Mouse (Mus musculus): Measurements from ENCODE around the gene Kcnk6. TPM values are rescaled to one million over a fixed set of nuclear protein-coding genes. Genes with fewer than 3 reads are reported as not detected.

Kcnk6 gene
- polyA plus RNA-seq, 1 experiment from 2014 or later = 0.30 TPM

DNA sequence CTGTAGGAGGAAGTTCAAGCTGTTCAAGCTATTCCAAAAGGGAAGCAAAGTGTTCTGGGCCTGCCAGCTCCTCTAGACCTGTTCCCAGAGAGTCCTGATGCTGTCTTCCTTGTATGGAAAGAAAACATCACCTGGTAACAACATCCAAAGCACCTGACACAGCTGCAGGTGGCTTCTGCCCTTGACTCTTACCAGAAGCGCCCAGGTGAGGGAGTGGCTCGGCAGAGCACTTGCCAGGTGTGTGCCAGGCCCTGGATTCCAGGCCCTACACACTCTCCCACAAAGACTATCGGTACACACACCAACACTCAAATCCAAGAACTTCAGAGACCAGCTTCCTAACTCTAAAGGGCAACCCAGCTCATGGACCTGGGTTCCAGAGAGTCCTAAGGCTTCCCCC, 31.5 kb upstream of the Kcnk6 start:
- Histone ChIP-seq H3K4me2 (replicated peaks) (no peak overlapping the region), H3K27ac (no peak overlapping the region), H3K4me3 (replicated peaks) (no peak overlapping the region), H3K36me3 (no peaks in the 10 kb centered on the region), H3K27me3 (no peaks in the 10 kb centered on the region), H3K4me1 (replicated peaks) (peaks cover 11% of the 10 kb centered on the region), H3K9me3 (no peaks in the 10 kb centered on the region), H3K9ac (replicated peaks) (no peak overlapping the region)
- ATAC-seq = no peak
- 89% methylated on average over 3 of the region's 3 CpGs for WGBS

DNA sequence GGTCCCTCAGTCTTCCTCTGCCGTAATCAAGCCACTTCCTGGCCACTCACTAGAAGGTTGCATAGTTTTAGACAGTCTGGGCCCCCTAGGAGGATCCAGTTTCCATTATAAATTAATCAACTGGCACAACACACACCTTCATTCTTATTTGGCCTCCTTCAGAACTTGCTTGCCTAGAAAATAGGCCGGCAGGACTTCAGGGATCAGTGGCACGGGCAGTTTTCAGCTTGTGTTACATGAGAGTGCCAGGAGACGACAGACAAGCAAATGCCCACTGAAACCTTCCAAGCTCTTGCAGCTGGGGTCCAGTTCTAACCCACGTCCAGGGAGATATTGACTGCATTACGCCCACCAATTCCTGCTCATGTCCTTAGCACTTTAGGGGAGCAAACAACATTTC, 29.8 kb upstream of the Kcnk6 start:
- Histone ChIP-seq H3K27me3 (no peaks in the 10 kb centered on the region), H3K9ac (replicated peaks) (no peak overlapping the region), H3K4me1 (replicated peaks) (peaks cover 11% of the 10 kb centered on the region), H3K4me3 (replicated peaks) (no peak overlapping the region), H3K27ac (no peak overlapping the region), H3K4me2 (replicated peaks) (no peak overlapping the region), H3K9me3 (no peaks in the 10 kb centered on the region), H3K36me3 (no peaks in the 10 kb centered on the region)
- ATAC-seq = no peak
- 83% methylated on average over 6 of the region's 6 CpGs for WGBS

DNA sequence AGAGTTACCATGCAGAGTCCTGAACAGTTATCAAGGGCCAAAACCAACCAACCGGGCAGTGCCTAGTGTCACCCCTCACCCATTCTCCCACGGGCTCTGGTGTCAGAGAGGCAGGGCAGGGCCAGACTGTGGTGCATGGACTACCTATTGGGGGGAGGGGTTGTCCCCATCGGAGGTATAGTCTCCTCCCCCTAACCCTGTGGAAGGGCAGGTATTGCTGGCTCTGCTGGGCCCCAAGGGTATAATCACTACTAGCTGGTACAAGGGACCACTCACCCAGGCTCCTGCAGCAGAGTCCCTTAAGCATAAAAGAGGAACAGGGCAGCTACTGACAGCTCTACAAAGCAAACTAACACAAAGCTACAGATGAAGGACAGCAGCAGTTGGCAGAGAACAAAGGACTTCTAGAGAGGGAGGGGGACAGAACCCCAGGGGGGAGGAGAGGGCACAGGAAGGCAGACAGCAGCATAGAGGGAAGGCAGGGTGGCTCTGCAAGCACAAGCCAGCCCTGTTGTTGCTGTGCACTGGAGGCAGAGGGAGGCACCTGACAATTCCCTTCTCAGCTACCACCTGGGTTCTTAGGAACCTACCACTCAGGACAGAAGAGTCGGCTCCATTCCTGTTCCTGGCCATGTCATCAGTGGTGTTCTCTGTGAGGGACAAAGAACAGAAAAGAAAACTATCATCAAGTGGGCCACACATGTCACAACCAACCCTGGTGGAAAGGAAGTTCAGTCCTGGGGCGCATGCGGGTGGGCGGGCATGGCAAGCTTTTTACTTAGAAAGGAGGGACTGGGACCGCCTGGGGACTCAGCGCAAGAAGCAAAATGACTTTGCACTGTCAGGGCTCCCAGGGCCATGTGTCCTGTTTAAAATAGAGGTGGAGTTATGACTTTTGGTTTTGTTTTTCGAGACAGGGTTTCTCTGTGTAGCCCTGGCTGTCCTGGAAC, 27.7 kb upstream of the Kcnk6 start:
- Histone ChIP-seq H3K27ac (peak overlapping the region; percentile 26; the same call in 1 of the 2 replicates), H3K4me3 (replicated peaks) (no peak overlapping the region), H3K9ac (replicated peaks) (no peak overlapping the region), H3K36me3 (no peaks in the 10 kb centered on the region), H3K4me1 (replicated peaks) (peaks cover 11% of the 10 kb centered on the region), H3K4me2 (replicated peaks) (no peak overlapping the region), H3K9me3 (no peaks in the 10 kb centered on the region), H3K27me3 (no peaks in the 10 kb centered on the region)
- 73% methylated on average over 10 of the region's 10 CpGs for WGBS
- peak; percentile 60 for ATAC-seq

DNA sequence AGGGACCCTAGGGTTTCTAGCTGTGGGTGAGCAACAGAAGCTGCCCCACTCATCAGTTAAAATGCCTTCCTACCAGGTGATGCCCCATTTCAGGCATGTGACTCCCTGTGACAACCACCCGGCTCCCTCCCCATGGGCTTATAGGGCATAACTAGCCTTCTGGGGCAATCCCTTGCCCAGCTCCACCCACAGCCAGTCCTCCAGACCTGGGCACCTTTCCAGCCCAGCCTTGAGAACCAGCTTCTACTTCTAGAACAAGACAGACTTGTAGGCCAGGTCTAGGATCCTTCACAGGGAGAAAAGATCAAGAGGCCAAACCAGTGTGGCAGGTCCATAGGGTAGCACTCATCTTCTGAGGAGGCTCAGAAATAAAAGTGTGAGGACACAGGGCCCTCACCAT, 25.1 kb upstream of the Kcnk6 start:
- H3K36me3 ChIP-seq = no peaks in the 10 kb centered on the region
- ATAC-seq = no peak
- peaks cover 11% of the 10 kb centered on the region for H3K4me1 ChIP-seq (replicated peaks)
- H3K4me3 ChIP-seq (replicated peaks) = no peak overlapping the region
- H3K9me3 ChIP-seq = no peaks in the 10 kb centered on the region
- no peak overlapping the region for H3K27ac ChIP-seq
- WGBS = 84% methylated on average over 1 of the region's 1 CpGs
- no peaks in the 10 kb centered on the region for H3K27me3 ChIP-seq
- no peak overlapping the region for H3K9ac ChIP-seq (replicated peaks)
- H3K4me2 ChIP-seq (replicated peaks) = no peak overlapping the region

DNA sequence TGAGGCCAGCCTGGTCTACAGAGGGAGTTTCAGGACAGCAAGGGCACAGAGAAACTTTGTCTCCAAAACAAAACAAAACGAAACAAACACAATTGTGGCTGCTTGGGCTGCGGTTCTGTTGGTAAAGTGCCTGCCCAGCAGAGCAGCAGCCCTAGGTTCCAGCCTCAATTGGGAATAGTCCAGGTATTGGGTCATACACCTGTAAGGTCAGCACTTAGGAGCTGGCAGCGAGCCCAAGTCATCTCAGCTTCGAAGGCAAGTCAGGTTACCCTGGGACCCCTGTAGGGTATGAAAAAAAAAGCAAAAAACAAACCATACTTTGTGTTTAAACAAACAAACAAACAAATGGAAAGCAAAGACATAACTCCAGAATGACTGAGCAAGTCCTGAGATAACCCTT, 23.6 kb upstream of the Kcnk6 start:
- WGBS = 80% methylated on average over 4 of the region's 4 CpGs
- H3K36me3 ChIP-seq = no peaks in the 10 kb centered on the region
- H3K4me2 ChIP-seq (replicated peaks) = no peak overlapping the region
- H3K27me3 ChIP-seq = no peaks in the 10 kb centered on the region
- no peak for ATAC-seq
- H3K9me3 ChIP-seq = no peaks in the 10 kb centered on the region
- no peak overlapping the region for H3K4me3 ChIP-seq (replicated peaks)
- no peak overlapping the region for H3K9ac ChIP-seq (replicated peaks)
- H3K4me1 ChIP-seq (replicated peaks) = peaks cover 11% of the 10 kb centered on the region
- H3K27ac ChIP-seq = no peak overlapping the region

DNA sequence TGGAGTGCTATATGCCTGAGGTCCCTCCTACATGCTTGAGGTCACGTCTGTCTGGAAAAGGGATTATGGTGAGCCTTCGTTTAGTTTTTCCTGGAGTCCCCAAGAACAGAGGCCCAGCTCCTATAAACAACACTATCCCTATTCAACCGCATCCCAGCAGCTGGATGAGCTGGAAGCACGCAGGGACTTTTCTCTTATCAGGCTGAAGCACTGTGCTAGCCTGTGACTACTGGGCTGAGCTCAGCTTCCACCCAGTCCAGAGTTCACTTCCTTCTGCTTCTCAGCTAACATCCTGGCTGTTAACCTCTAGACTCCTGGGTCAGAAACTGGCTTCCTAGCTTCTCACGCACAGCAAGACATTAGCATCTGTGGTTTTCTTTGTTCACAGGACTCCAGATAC, 21.5 kb upstream of the Kcnk6 start:
- H3K4me3 ChIP-seq (replicated peaks) = no peak overlapping the region
- H3K36me3 ChIP-seq = no peaks in the 10 kb centered on the region
- no peaks in the 10 kb centered on the region for H3K4me1 ChIP-seq (replicated peaks)
- H3K9me3 ChIP-seq = no peaks in the 10 kb centered on the region
- no peak for ATAC-seq
- no peak overlapping the region for H3K4me2 ChIP-seq (replicated peaks)
- peaks cover 5% of the 10 kb centered on the region for H3K27me3 ChIP-seq
- no peak overlapping the region for H3K9ac ChIP-seq (replicated peaks)
- H3K27ac ChIP-seq = no peak overlapping the region
- WGBS = 57% methylated on average over 5 of the region's 5 CpGs

DNA sequence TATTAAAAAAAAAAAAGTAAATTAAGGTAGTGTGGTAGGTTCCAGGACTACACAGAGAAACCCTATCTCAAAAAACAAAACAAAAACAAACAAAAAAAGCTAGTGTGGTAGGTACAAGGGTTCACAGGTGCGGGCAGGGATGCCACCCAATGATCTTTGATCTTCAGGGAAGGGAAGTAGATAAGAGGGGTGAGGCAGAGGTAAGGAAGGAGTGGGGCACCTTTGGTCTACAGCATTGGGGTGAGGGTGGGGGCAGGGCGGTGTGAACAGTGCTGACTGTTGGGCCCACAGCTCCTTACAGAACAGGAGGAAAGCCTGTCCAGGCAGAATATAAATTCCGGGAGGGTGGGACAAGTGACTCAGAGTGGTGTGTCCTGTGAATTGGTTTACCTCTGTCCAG, 18.9 kb upstream of the Kcnk6 start:
- Histone ChIP-seq H3K9me3 (no peaks in the 10 kb centered on the region), H3K4me1 (replicated peaks) (peaks cover 10% of the 10 kb centered on the region), H3K36me3 (0 out of 2 replicates have a peak, but pooled peaks cover 1% of the 10 kb centered on the region), H3K9ac (replicated peaks) (no peak overlapping the region), H3K4me3 (replicated peaks) (no peak overlapping the region), H3K4me2 (replicated peaks) (no peak overlapping the region), H3K27me3 (peaks cover 26% of the 10 kb centered on the region), H3K27ac (no peak overlapping the region)
- WGBS = 89% methylated on average over 3 of the region's 3 CpGs
- no peak for ATAC-seq

DNA sequence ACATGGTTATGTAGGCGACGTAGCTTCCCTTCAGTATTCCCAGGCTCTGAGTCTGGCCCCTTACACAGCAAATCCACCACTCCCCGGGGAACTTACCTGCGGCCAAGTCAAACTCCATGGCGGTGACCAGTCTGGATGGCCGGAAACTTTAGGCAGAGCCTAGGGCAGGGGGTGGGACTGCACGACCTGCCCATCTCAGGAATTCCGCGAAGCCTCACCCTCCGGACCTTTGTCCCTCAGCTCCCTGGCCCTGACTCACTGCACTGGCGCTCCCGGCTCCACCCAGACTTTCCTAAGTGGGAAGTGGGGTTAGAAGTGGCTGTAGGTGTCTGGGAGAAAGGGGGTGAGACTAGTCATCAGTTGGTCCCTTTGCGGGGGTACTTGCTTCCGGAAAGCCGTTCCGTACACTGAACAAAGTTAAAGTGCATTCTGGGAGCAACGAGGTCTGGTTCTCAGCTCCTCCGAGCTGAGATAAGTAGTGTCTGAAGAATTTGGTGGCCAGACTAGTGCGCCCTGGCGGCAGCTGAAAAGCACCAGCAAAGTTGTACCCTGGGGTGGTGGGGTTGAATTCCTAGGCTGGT, 16.0 kb upstream of the Kcnk6 start, which contains the start of gene 2200002D01Rik:
2200002D01Rik (minus strand) TSS at position 206 of the 581 bp plus-strand sequence.
- Histone ChIP-seq H3K9ac (replicated peaks) (peak within 1 kb of the TSS; percentile 41; the same call in 1 of the 2 replicates), H3K4me1 (replicated peaks) (peaks cover 10% of the 10 kb centered on the region), H3K27ac (no peak within 1 kb of the TSS), H3K4me2 (replicated peaks) (peak within 1 kb of the TSS; percentile 45), H3K27me3 (peaks cover 26% of the 10 kb centered on the region), H3K4me3 (replicated peaks) (peak within 1 kb of the TSS; percentile 12), H3K9me3 (no peaks in the 10 kb centered on the region), H3K36me3 (peaks cover 24% of the 10 kb centered on the region)
- no peak for ATAC-seq
- 11% methylated on average over 20 of the region's 20 CpGs for WGBS

DNA sequence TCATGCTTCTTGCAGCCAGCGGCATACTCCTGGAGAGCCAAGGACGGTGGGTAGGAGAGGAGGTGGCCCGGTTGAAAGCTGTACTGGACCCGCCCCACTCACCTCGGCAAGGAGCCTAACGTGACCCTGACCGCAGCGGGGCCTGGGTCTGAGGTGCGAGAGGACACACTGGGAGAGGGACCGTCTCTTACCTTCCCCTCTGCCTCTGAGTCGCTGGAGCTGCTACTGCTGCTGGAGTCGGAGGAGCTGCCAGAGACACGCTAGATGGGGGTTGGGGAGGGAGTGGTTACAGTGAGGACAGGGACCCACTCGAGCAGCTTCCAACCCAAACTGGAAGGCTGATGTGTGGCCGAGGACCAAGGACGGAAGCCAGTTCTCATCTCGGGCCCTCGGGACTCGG, 15.4 kb upstream of the Kcnk6 start:
- Histone ChIP-seq H3K4me3 (replicated peaks) (peak overlapping the region; percentile 12), H3K27me3 (peaks cover 26% of the 10 kb centered on the region), H3K27ac (no peak overlapping the region), H3K4me1 (replicated peaks) (peaks cover 10% of the 10 kb centered on the region), H3K4me2 (replicated peaks) (peak overlapping the region; percentile 45), H3K9ac (replicated peaks) (peak overlapping the region; percentile 41; the same call in 1 of the 2 replicates), H3K36me3 (peaks cover 24% of the 10 kb centered on the region), H3K9me3 (no peaks in the 10 kb centered on the region)
- WGBS = 12% methylated on average over 19 of the region's 19 CpGs
- ATAC-seq = no peak

DNA sequence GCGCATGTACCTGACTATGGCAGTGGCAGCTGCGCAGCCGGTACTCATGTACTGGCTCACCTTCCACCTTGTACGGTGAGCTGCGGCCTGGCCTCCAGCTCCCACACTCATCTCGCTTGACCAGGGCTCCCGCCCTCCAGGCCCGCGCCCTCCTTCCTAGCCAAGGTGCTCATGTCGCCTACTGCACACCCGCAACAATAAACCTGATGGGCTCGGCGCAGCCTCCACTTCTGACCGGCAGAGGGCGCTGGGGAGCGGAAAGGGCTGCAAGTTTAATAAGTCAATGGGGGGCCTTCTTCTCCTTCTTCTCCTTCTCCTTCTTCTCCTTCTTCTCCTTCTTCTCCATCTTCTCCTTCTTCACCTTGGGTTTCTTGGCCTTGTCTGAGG, 15.0 kb upstream of the Kcnk6 start:
- WGBS = 28% methylated on average over 16 of the region's 16 CpGs
- no peak overlapping the region for H3K27ac ChIP-seq
- ATAC-seq = peak; percentile 66
- H3K27me3 ChIP-seq = peaks cover 26% of the 10 kb centered on the region
- H3K4me2 ChIP-seq (replicated peaks) = peak overlapping the region; percentile 45
- no peak overlapping the region for H3K9ac ChIP-seq (replicated peaks)
- peaks cover 10% of the 10 kb centered on the region for H3K4me1 ChIP-seq (replicated peaks)
- peak overlapping the region; percentile 12; the same call in 1 of the 2 replicates for H3K4me3 ChIP-seq (replicated peaks)
- peaks cover 24% of the 10 kb centered on the region for H3K36me3 ChIP-seq
- H3K9me3 ChIP-seq = no peaks in the 10 kb centered on the region

DNA sequence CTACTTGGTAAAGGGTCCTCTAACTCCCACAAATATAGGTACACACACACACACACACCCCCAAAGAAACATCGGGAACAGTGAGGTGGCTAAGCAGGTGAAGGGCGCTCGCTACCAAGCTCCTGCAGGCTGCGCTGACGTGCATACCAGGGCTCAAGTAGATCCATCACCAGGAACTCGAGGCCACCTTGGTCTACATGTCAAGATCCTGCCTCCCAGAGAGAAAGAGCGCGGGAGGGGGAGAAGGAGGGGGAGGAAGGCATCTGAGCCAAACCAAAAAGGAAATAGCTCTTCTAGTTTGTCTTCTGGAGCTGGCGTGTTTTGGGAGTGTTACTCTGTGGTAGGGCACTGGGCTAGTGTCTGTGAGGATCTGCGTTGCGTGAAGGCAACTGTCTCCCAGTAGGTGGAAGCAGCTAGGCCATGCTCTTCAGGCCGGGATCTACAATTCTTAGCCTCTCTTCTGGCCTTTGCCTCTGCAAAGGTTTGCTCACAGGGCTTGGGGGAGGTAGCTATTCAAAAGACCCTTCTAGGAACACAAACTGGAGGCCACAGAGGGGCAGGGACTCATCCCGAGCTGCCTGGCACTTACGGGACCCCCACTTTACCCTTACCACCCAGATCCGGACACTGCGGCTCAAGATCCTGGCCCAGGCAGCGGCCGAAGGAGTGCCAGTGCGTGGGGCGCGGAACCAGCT, 14.5 kb upstream of the Kcnk6 start:
- no peak overlapping the region for H3K27ac ChIP-seq
- 87% methylated on average over 21 of the region's 21 CpGs for WGBS

DNA sequence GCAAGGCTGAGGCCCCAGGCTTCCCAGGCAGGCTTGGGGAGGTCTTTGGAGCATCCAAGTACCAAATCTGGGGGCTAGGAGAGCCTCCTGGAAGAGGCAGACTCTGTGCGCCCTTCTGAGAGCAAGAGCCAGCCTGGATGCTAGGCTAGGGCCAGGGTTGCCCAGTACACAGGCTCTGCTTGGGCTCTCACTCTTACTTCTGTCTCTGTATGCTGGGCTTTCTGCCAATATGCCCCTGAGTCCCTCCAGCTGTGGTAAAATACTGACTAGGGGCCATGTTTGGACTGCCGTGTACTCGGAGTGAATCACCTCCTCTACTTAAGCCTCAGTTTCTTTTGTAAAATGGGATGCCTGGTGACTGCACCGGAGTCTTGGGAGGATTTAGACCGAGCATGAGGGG, 13.7 kb upstream of the Kcnk6 start:
- WGBS = 85% methylated on average over 5 of the region's 5 CpGs
- peaks cover 26% of the 10 kb centered on the region for H3K27me3 ChIP-seq
- H3K4me2 ChIP-seq (replicated peaks) = no peak overlapping the region
- no peak for ATAC-seq
- no peak overlapping the region for H3K9ac ChIP-seq (replicated peaks)
- H3K4me3 ChIP-seq (replicated peaks) = no peak overlapping the region
- no peaks in the 10 kb centered on the region for H3K9me3 ChIP-seq
- no peak overlapping the region for H3K27ac ChIP-seq
- H3K4me1 ChIP-seq (replicated peaks) = peaks cover 10% of the 10 kb centered on the region
- H3K36me3 ChIP-seq = peaks cover 24% of the 10 kb centered on the region

More for the DNA sequence above, 14.5 kb upstream of the Kcnk6 start:
- Histone ChIP-seq H3K4me3 (replicated peaks) (no peak overlapping the region), H3K27me3 (peaks cover 26% of the 10 kb centered on the region), H3K4me1 (replicated peaks) (peaks cover 10% of the 10 kb centered on the region), H3K4me2 (replicated peaks) (no peak overlapping the region), H3K9me3 (no peaks in the 10 kb centered on the region), H3K9ac (replicated peaks) (no peak overlapping the region), H3K36me3 (peaks cover 24% of the 10 kb centered on the region)
- ATAC-seq = no peak
